Mouse (Mus musculus): ENCODE results near the gene Lpar3.
"Not testable (repeated sequence)": the region's sequence is repeated elsewhere in the genome, so short reads cannot be mapped to it uniquely, and the experiment has no call there.

Gene Lpar3

GRCm38 (mm10) chr3:146209759-146210158, 11.0 kb upstream of the Lpar3 start:
- DNase-seq (ENCODE audit: low read depth, low spot score) = not testable (repeated sequence)

- no peak for DNase-seq (ENCODE audit: low read depth, low spot score)
Observed at GRCm38 (mm10) chr3:146211141-146211747, 9.5 kb upstream of the Lpar3 start.

GRCm38 (mm10) chr3:146211964-146212363, 8.8 kb upstream of the Lpar3 start:
- DNase-seq (ENCODE audit: low read depth, low spot score) = no peak

DNA sequence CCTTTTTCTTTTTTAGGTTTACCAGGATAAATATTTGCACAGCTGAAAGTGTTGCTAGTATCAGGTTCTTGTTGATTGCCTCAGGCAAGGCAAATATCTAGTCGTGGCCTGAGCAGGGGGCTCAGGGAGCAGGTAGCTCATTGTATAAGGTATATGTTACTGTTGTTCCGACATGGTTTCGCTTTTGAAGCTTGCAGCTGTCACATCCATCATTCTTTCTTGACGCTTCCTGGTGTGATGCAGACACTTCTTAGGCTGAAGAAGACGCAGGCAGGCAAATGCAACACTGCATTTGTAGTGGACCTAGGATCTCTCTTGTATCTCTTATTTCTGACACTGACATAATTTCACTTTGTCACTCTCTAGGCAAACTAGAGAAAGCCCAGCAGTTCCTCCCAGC, 7.4 kb upstream of the Lpar3 start:
- DNase-seq (ENCODE audit: low read depth, low spot score) = no peak

DNA sequence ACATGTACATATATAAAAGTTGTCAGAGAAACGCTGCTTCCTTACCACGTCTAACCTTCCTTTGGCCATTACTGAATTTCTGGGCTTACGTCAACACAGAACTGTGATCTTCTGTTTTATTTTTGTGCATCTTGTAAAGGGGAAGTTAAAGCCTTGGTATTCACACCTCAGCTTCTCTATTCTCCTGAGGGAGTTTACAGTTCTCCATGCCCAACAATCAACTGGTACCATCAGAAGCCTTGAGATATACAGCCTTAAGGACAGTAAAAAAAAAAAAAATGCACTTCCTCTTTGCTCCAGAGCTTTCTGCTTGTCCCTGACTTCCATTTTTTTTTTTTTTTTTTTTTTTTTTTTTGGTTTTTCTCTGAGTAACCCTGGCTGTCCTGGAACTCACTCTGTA, 4.2 kb upstream of the Lpar3 start:
- no peak for DNase-seq (ENCODE audit: low read depth, low spot score)

DNA sequence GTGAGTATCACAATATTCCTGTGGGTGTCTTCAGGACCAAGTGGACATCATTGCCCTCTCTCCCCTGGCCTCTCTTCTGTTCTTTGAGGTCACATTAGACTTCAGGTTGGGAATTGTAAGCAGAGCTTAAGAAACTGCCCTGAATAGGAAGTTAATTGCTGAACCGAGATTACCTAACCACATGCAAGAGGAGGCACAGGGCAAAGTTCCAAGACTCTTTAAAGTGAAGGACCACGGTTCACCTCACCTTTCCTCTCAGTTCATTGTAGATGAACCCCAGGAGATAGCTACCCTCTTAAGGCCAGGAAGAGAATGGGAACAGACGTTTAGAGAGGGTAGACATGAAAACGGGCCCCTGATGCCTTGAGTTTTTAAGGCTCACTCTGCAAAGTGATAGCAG, 3.5 kb downstream of the Lpar3 start:
- DNase-seq (ENCODE audit: low read depth, low spot score) = no peak

DNA sequence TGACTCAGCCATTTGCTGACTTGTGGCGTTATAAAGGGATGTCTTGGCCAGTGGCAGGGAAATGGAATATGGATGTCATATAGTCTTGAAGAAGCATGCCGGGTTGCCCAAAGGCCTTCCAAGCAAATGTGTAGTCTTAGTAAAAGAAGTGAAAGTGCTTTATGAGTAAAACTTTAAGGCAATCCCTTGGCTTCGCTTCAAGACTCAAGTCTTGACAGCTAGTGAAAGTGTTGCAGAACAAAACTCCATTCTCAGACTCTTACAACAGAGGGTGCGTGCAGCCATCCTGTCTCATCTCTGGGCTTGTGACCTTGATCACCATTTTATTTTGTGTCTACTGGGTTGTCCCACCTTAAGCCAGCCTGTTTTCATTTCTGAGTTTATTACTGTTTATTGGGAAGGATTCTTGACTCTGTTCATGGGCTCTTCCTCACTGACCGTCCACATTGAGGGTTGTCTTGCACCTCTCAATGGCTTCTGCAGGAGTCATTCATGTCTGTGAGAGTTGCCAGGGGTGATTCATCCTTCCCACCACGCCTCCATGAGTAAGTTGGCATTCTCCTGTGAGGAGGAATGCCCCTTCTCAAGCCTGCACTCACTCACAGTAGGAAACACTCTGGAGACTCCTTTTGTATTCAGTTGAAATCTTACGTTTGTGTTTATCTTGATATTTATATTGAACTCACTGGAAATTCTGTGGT, 4.4 kb downstream of the Lpar3 start:
- no peak for DNase-seq (ENCODE audit: low read depth, low spot score)

GRCm38 (mm10) chr3:146227427-146227826, 6.7 kb downstream of the Lpar3 start:
- no peak for DNase-seq (ENCODE audit: low read depth, low spot score)

DNA sequence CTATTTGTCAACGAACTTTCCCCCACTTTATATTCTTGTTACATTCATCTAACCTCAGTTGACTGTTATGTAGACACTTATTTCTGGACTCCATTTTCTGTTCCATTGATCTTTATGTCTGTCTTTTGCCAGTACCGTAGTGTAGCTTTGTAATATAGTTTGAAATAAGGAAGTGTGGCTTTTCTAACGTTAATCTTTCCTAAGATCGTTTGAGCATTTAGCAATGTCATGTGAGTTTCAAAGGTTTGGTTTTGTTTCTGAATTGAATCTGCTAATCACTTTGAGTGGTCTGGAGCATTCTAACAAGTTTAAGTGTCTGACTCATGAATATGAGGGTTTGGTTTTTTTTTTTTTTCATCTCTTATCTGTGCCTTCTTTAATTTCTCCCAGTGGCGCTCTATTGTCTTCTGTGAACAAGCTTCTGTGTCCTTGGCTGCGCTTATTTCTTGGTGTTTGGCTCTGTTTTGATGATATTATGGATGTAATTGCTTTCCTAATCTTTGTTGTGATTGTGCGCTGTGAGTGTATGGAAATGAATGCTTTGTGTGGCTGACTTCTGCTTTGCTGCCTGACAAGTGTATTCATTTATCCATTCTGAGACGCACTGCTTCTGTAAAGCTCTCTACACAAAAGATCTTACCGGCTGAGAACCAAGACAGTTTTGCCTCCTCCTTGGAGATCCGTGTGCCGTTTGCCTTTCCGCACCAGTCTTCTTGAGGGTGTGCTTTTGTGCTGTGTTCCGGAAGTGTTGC, 8.0 kb downstream of the Lpar3 start:
- DNase-seq (ENCODE audit: low read depth, low spot score) = no peak

- DNase-seq (ENCODE audit: low read depth, low spot score) = no peak
Observed at GRCm38 (mm10) chr3:146232708-146233107, 11.9 kb downstream of the Lpar3 start.

DNA sequence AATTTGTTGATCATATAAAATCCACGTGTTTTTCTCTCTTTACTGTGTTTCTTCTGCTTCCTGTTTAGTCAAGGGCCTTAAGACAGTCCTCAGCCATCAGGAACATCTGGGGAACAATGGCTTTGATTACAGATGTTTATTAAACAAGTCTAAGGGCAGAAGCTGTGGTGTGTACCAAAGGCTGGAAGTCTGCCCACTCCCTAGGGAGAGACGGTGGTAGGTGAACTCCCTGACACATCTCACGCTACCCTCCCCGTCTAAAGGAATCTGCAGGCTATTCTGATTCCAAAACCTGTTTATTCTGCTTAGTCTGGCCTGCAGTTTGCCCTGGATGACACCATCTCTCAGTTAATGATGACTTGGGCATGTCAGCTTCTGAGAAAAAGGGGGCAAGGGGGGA, 13.0 kb downstream of the Lpar3 start:
- no peak for DNase-seq (ENCODE audit: low read depth, low spot score)

DNA sequence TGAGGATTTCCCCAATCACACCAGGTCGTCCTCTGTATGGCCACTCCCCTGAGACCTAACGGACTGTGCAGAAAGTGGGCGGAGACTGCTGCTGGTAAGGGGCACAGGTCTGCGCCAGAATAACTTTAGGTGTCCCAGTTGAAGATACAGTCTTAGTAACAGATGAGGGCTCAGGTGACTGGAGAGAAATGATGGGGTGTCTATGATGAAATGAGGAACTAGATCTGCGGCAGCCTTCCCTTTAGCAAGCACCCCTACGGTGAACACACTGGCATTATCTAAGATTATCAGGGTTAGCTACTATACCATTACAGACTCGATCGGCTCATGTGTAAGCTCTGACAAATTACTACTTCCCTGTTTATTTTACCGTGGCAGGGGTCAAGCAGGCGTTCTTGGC, 13.8 kb downstream of the Lpar3 start:
- DNase-seq (ENCODE audit: low read depth, low spot score) = no peak

- peak; percentile 26 for DNase-seq (ENCODE audit: low read depth, low spot score)
Observed at GRCm38 (mm10) chr3:146236280-146236679, 15.5 kb downstream of the Lpar3 start.

GRCm38 (mm10) chr3:146237676-146238075, 16.9 kb downstream of the Lpar3 start:
- DNase-seq (ENCODE audit: low read depth, low spot score) = no peak

DNA sequence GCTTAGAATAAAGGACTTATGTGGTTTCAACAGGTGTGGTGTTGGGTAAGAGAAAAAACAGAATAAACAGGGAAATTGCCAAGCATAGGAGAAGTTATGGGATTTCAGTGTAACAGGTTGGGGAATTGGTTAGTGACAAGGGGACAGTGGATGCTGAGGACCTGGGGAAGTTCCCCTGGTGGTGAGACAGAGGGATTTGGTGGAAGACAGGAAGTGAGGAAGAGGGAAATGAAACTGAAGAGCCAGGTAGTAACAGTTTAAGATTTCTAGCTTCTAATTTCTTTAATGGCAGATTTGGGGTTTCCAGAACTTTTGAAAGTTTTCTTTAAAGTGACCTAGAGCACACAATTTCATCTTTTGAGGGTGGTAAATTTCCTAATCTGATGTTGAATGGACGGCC, 23.9 kb downstream of the Lpar3 start:
- DNase-seq (ENCODE audit: low read depth, low spot score) = no peak

DNA sequence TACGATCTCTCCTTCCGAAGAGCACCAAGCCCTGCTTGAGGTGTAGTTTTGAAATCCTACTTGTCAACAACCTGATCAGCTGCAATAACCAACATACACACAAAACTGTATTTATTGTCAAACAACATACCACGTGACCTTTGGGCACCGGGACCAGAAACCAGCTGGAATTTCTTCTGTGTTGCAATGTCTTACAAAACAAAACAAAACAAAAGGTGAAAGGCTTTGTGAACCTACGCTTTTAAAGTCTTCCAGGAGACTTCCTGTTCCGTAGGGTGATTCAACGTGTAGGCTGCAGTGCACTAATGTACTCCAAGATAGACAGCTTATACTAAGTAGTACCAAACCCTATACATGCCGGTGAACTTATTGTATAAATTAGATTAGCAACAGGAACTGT, 25.8 kb downstream of the Lpar3 start:
- DNase-seq (ENCODE audit: low read depth, low spot score) = no peak

GRCm38 (mm10) chr3:146246992-146247391, 26.2 kb downstream of the Lpar3 start:
- DNase-seq (ENCODE audit: low read depth, low spot score) = no peak

DNA sequence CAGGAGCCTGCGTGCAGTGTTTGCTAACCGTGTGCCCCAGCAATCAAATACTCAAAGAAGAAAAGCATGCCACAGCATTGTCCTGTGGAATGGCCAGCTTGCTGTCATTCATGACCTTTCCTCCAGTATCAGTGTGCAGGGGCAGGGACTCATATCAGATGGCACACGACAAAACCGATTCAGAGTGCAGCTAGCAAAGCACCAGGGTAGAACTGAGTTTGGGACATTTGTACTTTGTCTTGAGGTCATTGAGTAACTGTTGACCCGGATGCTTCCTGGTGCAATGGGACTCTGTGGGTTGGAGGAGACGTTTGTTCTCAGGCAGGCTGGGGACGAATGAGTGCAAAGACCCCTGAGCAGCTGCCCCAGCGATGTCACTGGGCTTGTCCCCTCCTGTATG, 29.1 kb downstream of the Lpar3 start:
- no peak for DNase-seq (ENCODE audit: low read depth, low spot score)

DNA sequence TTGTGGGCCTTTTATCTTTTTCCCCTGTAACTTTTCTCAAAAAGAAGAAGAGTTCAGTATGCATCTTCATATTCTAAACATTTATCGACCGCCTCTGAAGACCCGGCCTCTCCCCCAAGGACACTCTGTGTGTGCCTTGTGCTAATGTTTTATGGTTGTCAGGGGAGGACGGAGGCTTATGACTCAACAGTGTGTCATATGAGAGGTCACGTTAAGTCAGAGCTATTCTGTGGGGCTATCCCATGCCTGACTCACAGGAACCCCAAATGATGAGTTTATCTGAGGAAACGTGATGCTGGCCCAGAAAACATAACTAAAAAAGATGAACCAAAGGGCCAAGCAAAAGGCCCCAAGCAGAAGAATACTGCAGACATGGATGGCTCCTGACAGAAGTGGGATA, 31.0 kb downstream of the Lpar3 start:
- no peak for DNase-seq (ENCODE audit: low read depth, low spot score)

GRCm38 (mm10) chr3:146253736-146254320, 33.1 kb downstream of the Lpar3 start:
- peak; percentile 34 for DNase-seq (ENCODE audit: low read depth, low spot score)

DNA sequence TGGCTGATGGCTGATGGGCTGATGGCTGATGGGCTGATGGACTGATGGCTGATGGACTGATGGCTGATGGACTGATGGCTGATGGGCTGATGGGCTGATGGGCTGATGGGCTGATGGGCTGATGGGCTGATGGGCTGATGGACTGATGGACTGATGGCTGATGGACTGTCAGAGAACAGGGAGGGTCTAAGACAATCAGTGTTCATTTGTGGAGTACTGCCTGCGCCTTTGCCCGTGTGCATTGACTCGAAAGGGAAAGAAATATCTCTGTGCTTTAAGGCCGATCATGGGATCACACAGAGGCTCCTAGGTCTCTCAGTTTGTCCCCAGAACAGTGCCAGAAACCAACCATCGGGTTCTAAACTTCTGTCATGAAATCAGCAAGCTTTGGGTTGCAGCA, 34.4 kb downstream of the Lpar3 start:
- no peak for DNase-seq (ENCODE audit: low read depth, low spot score)

- peak; percentile 68 for DNase-seq (ENCODE audit: low read depth, low spot score)
Observed at GRCm38 (mm10) chr3:146257483-146258122, 36.8 kb downstream of the Lpar3 start.

All from mesoderm, embryonic 11.5 days (tissue).